Mouse (Mus musculus) forebrain, embryonic 11.5 days (tissue): Measurements from ENCODE around the gene Impdh2. TPM values are rescaled to one million over a fixed set of nuclear protein-coding genes. Genes with fewer than 3 reads are reported as not detected.

Experiments used
- ATAC-seq: fragments of 200-750 bp; cut with Nextera tagmentation; replicated peaks from 2 replicates; pipeline ENCODE4 v1.8.0; 2017; ENCODE audit warnings: moderate TSS enrichment; ENCODE audit not compliant: low FRiP score
- DNase-seq: peaks from one replicate; pipeline ENCODE4 v3.0.0-alpha.2; 2017; ENCODE audit warnings: low spot score
- H3K27ac ChIP-seq: fragments of 300-500 bp; sonication (generic); 2 replicates; pipeline ENCODE4 v1.5.1; 2014; ENCODE audit warnings: low read depth, low read length
- H3K27me3 ChIP-seq: fragments of 300-500 bp; sonication (generic); 2 replicates; pipeline ENCODE4 v1.6.1; 2014; ENCODE audit warnings: mild to moderate bottlenecking, low read length, mixed read lengths; ENCODE audit not compliant: control insufficient read depth, insufficient read depth
- H3K36me3 ChIP-seq: fragments of 300-500 bp; sonication (generic); 2 replicates; pipeline ENCODE4 v1.6.1; 2014; ENCODE audit warnings: mild to moderate bottlenecking, low read length, moderate library complexity, mixed read lengths; ENCODE audit not compliant: control insufficient read depth, insufficient read depth
- H3K4me1 ChIP-seq: fragments of 300-500 bp; sonication (generic); replicated peaks from 2 replicates; pipeline ENCODE4 v1.6.1; 2014; ENCODE audit warnings: low read length, mixed read lengths; ENCODE audit not compliant: control insufficient read depth, insufficient read depth
- H3K4me2 ChIP-seq: fragments of 300-500 bp; sonication (generic); 2 replicates; pipeline ENCODE4 v1.6.1; 2014; ENCODE audit warnings: low read depth, mild to moderate bottlenecking, low read length, moderate library complexity, mixed read lengths; ENCODE audit not compliant: severe bottlenecking
- H3K4me3 ChIP-seq: fragments of 300-500 bp; sonication (generic); 2 replicates; pipeline ENCODE4 v1.5.1; 2014; ENCODE audit warnings: low read depth, low read length
- H3K9ac ChIP-seq: fragments of 300-500 bp; sonication (generic); 2 replicates; pipeline ENCODE4 v1.6.1; 2014; ENCODE audit warnings: low read length
- H3K9me3 ChIP-seq: fragments of 300-500 bp; sonication (generic); 2 replicates; pipeline ENCODE4 v1.6.1; 2016; ENCODE audit warnings: low read length, mixed read lengths; ENCODE audit not compliant: control insufficient read depth
- WGBS: fragments of 180-500 bp; shearing (Covaris S2); extraction: QIAGEN DNeasy Blood & Tissue Kit; methylation state at CpG from one replicate; pipeline ENCODE4 v1.1.7; 2014; 5-methylcytosine and 5-hydroxymethylcytosine counted together
- polyA plus RNA-seq: library from polyadenylated mRNA; unstranded; fragments of >200 nt; fragmentation: Nextera tagmentation; extraction: Ambion mirVana; gene quantifications from 2 replicates; pipeline ENCODE4 v1.2.1, GENCODE M21; 2014

Gene Impdh2
- polyA plus RNA-seq, 1 experiment from 2014 or later = 199 TPM

GRCm38 (mm10) chr9:108573774-108574690 lies 13.9 kb downstream of the Impdh2 start:
- peaks cover 32% of the 10 kb centered on the region for H3K4me1 ChIP-seq
- no peak for ATAC-seq
- H3K36me3 ChIP-seq = peaks cover 19% of the 10 kb centered on the region; the same call in 1 of the 2 replicates
- H3K9me3 ChIP-seq = no peaks in the 10 kb centered on the region
- no peak overlapping the region for H3K27ac ChIP-seq
- 0 out of 2 replicates have a peak overlapping the region, but pooled peaks have one; percentile 16 for H3K9ac ChIP-seq
- WGBS = 49% methylated on average over 26 of the region's 26 CpGs
- H3K27me3 ChIP-seq = no peaks in the 10 kb centered on the region
- H3K4me2 ChIP-seq = no peak overlapping the region
- peak; percentile 88 for DNase-seq
- no peak overlapping the region for H3K4me3 ChIP-seq

GRCm38 (mm10) chr9:108574921-108575320 lies 14.8 kb downstream of the Impdh2 start:
- H3K4me1 ChIP-seq = peaks cover 36% of the 10 kb centered on the region
- no peak overlapping the region for H3K27ac ChIP-seq
- peaks cover 19% of the 10 kb centered on the region; the same call in 1 of the 2 replicates for H3K36me3 ChIP-seq
- H3K27me3 ChIP-seq = no peaks in the 10 kb centered on the region
- no peak overlapping the region for H3K4me2 ChIP-seq
- H3K9ac ChIP-seq = no peak overlapping the region
- H3K4me3 ChIP-seq = no peak overlapping the region
- DNase-seq = no peak
- no peak for ATAC-seq
- 92% methylated on average over 12 of the region's 12 CpGs for WGBS
- H3K9me3 ChIP-seq = no peaks in the 10 kb centered on the region

GRCm38 (mm10) chr9:108575321-108576297 lies 15.5 kb downstream of the Impdh2 start:
- Histone ChIP-seq H3K4me3 (no peak overlapping the region), H3K36me3 (peaks cover 19% of the 10 kb centered on the region; the same call in 1 of the 2 replicates), H3K9ac (no peak overlapping the region), H3K4me1 (peaks cover 31% of the 10 kb centered on the region), H3K27me3 (no peaks in the 10 kb centered on the region), H3K4me2 (no peak overlapping the region), H3K9me3 (no peaks in the 10 kb centered on the region), H3K27ac (no peak overlapping the region)
- WGBS = 90% methylated on average over 37 of the region's 37 CpGs
- ATAC-seq (no peak), DNase-seq (no peak)

GRCm38 (mm10) chr9:108577025-108577424 lies 16.9 kb downstream of the Impdh2 start:
- Histone ChIP-seq H3K36me3 (peaks cover 15% of the 10 kb centered on the region; the same call in 1 of the 2 replicates), H3K4me2 (peak overlapping the region; percentile 62), H3K27ac (no peak overlapping the region), H3K9me3 (no peaks in the 10 kb centered on the region), H3K27me3 (no peaks in the 10 kb centered on the region), H3K4me3 (peak overlapping the region; percentile 85), H3K4me1 (peaks cover 29% of the 10 kb centered on the region), H3K9ac (peak overlapping the region; percentile 87; the same call in 1 of the 2 replicates)
- DNase-seq = no peak
- ATAC-seq = no peak
- 55% methylated on average over 6 of the region's 6 CpGs for WGBS

- Histone ChIP-seq H3K27ac (peak overlapping the region; percentile 97), H3K9me3 (no peaks in the 10 kb centered on the region), H3K4me2 (peak overlapping the region; percentile 62), H3K36me3 (peaks cover 8% of the 10 kb centered on the region; the same call in 1 of the 2 replicates), H3K9ac (peak overlapping the region; percentile 87), H3K4me3 (peak overlapping the region; percentile 85), H3K27me3 (no peaks in the 10 kb centered on the region), H3K4me1 (peaks cover 29% of the 10 kb centered on the region)
- 0% methylated on average over 24 of the region's 24 CpGs for WGBS
- DNase-seq = no peak
- no peak; the same call in none of the 2 replicates for ATAC-seq
Observed at GRCm38 (mm10) chr9:108577934-108578544, 18.0 kb downstream of the Impdh2 start.

- Histone ChIP-seq H3K4me1 (peaks cover 25% of the 10 kb centered on the region), H3K9ac (peak within 1 kb of the TSS; percentile 87), H3K27ac (peak within 1 kb of the TSS; percentile 97), H3K9me3 (no peaks in the 10 kb centered on the region), H3K4me2 (peak within 1 kb of the TSS; percentile 62), H3K4me3 (peak within 1 kb of the TSS; percentile 85), H3K27me3 (no peaks in the 10 kb centered on the region), H3K36me3 (peaks cover 3% of the 10 kb centered on the region; the same call in 1 of the 2 replicates)
- 4% methylated on average over 50 of the region's 51 CpGs for WGBS
- ATAC-seq = peak; percentile 97
- peak; percentile 98 for DNase-seq
Observed at GRCm38 (mm10) chr9:108578545-108579343, 18.7 kb downstream of the Impdh2 start, which contains the start of gene Wdr6. Gene Wdr6 (minus strand): TSS chr9:108578739.

- Histone ChIP-seq H3K36me3 (peaks cover 3% of the 10 kb centered on the region; the same call in 1 of the 2 replicates), H3K4me3 (peak overlapping the region; percentile 85), H3K27ac (peak overlapping the region; percentile 88; the same call in 1 of the 2 replicates), H3K4me2 (peak overlapping the region; percentile 62), H3K9ac (peak overlapping the region; percentile 87), H3K4me1 (peaks cover 21% of the 10 kb centered on the region), H3K9me3 (no peaks in the 10 kb centered on the region), H3K27me3 (no peaks in the 10 kb centered on the region)
- DNase-seq = no peak
- no peak for ATAC-seq
- WGBS = 73% methylated on average over 5 of the region's 5 CpGs
Observed at GRCm38 (mm10) chr9:108579344-108579690, 19.2 kb downstream of the Impdh2 start.
